Mouse (Mus musculus): ENCODE data around the gene Ptx3. TPM values are rescaled to one million over a fixed set of nuclear protein-coding genes. Genes with fewer than 3 reads are reported as not detected.

Ptx3 gene
- polyA plus RNA-seq, 1 experiment from 2014 or later: 11.6 TPM

DNA sequence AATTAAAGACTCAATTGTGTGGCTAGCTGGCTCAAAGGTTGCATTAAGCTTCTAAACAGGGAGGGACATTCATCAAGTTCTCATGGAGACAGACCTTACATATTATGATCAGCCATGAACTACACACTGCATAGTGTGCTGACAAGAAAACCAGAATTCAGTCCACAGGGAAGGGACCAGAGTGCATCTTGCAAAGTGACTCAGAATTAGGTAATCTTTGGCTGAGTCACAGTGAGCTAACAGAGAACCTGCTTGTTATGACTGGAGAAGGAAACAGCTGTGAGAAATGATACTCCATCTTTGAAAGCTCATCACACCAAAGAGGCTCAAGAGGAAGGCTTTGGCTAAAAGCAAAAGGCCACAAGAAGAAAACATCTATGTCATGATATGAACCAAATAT, 20.8 kb downstream of the Ptx3 start:
- no peaks in the 10 kb centered on the region for H3K36me3 ChIP-seq
- H3K27ac ChIP-seq: no peak overlapping the region
- no peaks in the 10 kb centered on the region for H3K9me3 ChIP-seq (replicated peaks)
- no peaks in the 10 kb centered on the region for H3K4me1 ChIP-seq
- H3K4me2 ChIP-seq: no peak overlapping the region
- no peak overlapping the region for H3K4me3 ChIP-seq (replicated peaks)
- H3K27me3 ChIP-seq: no peaks in the 10 kb centered on the region
- ATAC-seq (replicated peaks; ENCODE audit: low FRiP score): no peak
- no peak overlapping the region for H3K9ac ChIP-seq

DNA sequence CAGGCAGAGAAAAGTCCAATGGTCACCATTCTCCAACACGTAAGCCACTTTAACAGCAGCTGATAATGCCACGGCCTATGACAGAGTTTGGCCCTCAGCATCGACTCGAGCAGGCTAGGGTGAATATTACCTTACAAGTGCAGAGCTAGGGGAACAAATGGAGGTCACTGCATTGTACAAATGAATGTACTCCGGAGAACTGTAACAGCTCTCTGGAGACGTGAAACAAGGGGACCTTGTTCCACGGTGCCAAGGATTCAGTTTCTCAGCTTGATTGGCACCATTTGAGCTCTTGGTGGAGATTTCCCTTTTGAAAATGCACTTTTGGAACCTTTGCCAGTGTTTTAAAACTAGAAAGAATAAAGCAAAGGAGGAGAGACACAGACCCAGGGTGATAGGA, 32.1 kb downstream of the Ptx3 start:
- H3K9me3 ChIP-seq (replicated peaks): no peaks in the 10 kb centered on the region
- no peak for ATAC-seq (replicated peaks; ENCODE audit: low FRiP score)
- WGBS: 77% methylated on average over 7 of the region's 7 CpGs
- no peak overlapping the region for H3K9ac ChIP-seq
- H3K4me3 ChIP-seq (replicated peaks): no peak overlapping the region
- no peak overlapping the region for H3K4me2 ChIP-seq
- no peaks in the 10 kb centered on the region for H3K36me3 ChIP-seq
- H3K27me3 ChIP-seq: no peaks in the 10 kb centered on the region
- no peaks in the 10 kb centered on the region for H3K4me1 ChIP-seq
- H3K27ac ChIP-seq: no peak overlapping the region

DNA sequence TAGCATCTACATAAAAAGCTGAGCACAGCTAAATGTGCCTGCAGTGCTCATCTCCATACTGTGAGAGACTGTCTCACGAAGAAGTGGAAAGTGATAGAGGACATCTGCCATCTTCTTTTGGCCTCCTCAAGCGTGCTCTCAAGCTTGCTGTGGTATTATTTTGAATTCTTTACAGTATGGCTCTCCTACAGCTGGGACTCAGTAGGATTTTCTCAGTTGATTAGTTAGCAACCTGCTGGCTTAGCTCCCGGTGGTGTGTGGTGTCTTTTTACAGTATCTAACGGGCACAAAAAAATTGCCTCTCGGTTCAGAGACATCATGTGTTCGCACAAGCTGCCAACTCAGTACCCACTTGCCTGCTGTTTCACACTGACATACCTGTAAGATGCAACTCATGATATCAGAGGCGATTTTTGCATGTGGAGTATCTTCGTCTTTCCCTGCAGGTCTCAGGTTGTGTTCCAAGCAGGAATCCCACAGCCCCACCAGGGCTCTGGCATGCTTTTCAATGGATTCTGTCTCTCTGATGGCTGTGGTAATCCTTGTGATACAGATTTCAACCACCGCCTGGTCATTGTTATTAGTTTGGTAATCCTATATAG, 34.9 kb downstream of the Ptx3 start:
- Histone ChIP-seq H3K9me3 (replicated peaks) (no peaks in the 10 kb centered on the region), H3K27me3 (no peaks in the 10 kb centered on the region), H3K4me2 (no peak overlapping the region), H3K9ac (no peak overlapping the region), H3K27ac (no peak overlapping the region), H3K4me3 (replicated peaks) (no peak overlapping the region), H3K4me1 (no peaks in the 10 kb centered on the region), H3K36me3 (no peaks in the 10 kb centered on the region)
- ATAC-seq (replicated peaks; ENCODE audit: low FRiP score): no peak
- 84% methylated on average over 9 of the region's 9 CpGs for WGBS

DNA sequence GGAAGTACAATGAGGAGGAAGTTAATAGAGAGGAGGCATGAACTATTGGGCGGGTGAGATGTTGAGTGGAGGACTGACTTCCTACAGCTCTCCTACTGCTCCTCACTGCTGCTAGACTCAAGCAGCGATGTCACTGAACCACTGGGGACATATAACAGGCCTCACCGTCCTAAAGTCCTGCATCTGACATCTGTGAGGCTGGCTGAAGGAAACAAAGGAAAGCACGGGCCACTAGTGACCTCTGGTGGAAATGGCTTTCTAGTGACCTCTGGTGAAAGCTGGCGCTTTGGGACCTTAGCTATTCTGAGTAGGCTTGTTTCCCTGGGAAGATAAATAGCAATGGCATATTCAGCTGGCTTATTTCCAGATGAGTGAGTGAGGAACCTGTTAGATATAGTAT, 42.6 kb downstream of the Ptx3 start:
- ATAC-seq (replicated peaks; ENCODE audit: low FRiP score): no peak
- no peak overlapping the region for H3K27ac ChIP-seq
- H3K4me3 ChIP-seq (replicated peaks): no peak overlapping the region
- WGBS: 38% methylated on average over 5 of the region's 5 CpGs
- no peak overlapping the region for H3K4me2 ChIP-seq
- H3K9me3 ChIP-seq (replicated peaks): no peaks in the 10 kb centered on the region
- H3K36me3 ChIP-seq: no peaks in the 10 kb centered on the region
- H3K27me3 ChIP-seq: no peaks in the 10 kb centered on the region
- no peak overlapping the region for H3K9ac ChIP-seq
- H3K4me1 ChIP-seq: no peaks in the 10 kb centered on the region

DNA sequence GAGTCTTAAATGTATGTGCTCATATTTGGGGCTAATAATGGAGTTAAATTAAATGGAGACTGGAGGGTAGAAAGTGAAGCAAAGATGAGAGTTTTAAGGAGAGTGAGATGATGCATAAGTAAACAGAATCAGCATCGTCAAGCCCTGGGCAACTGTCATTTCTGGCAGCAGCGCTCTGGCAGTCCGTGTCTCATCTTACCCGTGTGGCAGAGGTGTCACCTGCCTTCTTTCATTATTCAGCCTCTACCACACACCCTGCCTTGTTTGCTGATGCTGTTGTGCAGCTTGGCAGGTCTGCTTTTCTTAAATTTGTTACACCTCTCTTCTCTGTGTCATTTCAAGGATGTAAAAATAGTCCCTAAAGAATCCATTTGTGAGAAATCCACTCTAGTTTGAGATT, 43.6 kb downstream of the Ptx3 start:
- WGBS: 82% methylated on average over 4 of the region's 4 CpGs
- ATAC-seq (replicated peaks; ENCODE audit: low FRiP score): no peak
- Histone ChIP-seq H3K4me2 (no peak overlapping the region), H3K4me3 (replicated peaks) (no peak overlapping the region), H3K27ac (no peak overlapping the region), H3K9ac (no peak overlapping the region), H3K9me3 (replicated peaks) (no peaks in the 10 kb centered on the region), H3K27me3 (no peaks in the 10 kb centered on the region), H3K4me1 (no peaks in the 10 kb centered on the region), H3K36me3 (no peaks in the 10 kb centered on the region)

Other genes with a start within 250 kb of the Ptx3 start
- gene Veph1, start 76.9 kb downstream of the Ptx3 start, polyA plus RNA-seq (2015; fragmentation: Nextera tagmentation; extraction: Ambion mirVana): 12.0 and 12.8 TPM in 2 replicates